Mouse (Mus musculus): ENCODE results near the gene Tnfrsf1b.

The Tnfrsf1b gene

GRCm38 (mm10) chr4:145257751-145258434 is 11.2 kb upstream of the Tnfrsf1b start:
- DNase-seq (ENCODE audit: low spot score in 2 of 2), result no peak

- no peak for DNase-seq (ENCODE audit: low spot score in 2 of 2)
These were observed 9.5 kb upstream of the Tnfrsf1b start for GRCm38 (mm10) chr4:145256144-145256543.

- DNase-seq (ENCODE audit: low spot score in 2 of 2), result no peak
These were observed 7.7 kb upstream of the Tnfrsf1b start for GRCm38 (mm10) chr4:145254418-145254817.

GRCm38 (mm10) chr4:145252611-145253010 is 5.9 kb upstream of the Tnfrsf1b start:
- no peak for DNase-seq (ENCODE audit: low spot score in 2 of 2)

GRCm38 (mm10) chr4:145251546-145251945 is 4.9 kb upstream of the Tnfrsf1b start:
- no peak for DNase-seq (ENCODE audit: low spot score in 2 of 2)

GRCm38 (mm10) chr4:145250002-145250401 is 3.3 kb upstream of the Tnfrsf1b start:
- DNase-seq (ENCODE audit: low spot score in 2 of 2), result no peak

- no peak for DNase-seq (ENCODE audit: low spot score in 2 of 2)
These were observed 886 bp upstream of the Tnfrsf1b start for GRCm38 (mm10) chr4:145247556-145247955.

GRCm38 (mm10) chr4:145245581-145245980 is 1.1 kb downstream of the Tnfrsf1b start:
- DNase-seq (ENCODE audit: low spot score in 2 of 2), result no peak

GRCm38 (mm10) chr4:145244676-145245075 is 2.0 kb downstream of the Tnfrsf1b start:
- no peak for DNase-seq (ENCODE audit: low spot score in 2 of 2)

- DNase-seq (ENCODE audit: low spot score in 2 of 2), result no peak
These were observed 3.8 kb downstream of the Tnfrsf1b start for GRCm38 (mm10) chr4:145242719-145243350.

- DNase-seq (ENCODE audit: low spot score in 2 of 2), result no peak
These were observed 5.9 kb downstream of the Tnfrsf1b start for GRCm38 (mm10) chr4:145240723-145241231.

- DNase-seq (ENCODE audit: low spot score in 2 of 2), result peak; percentile 42 to 69
These were observed 7.4 kb downstream of the Tnfrsf1b start for GRCm38 (mm10) chr4:145239049-145239830.

- no peak for DNase-seq (ENCODE audit: low spot score in 2 of 2)
These were observed 10.6 kb downstream of the Tnfrsf1b start for GRCm38 (mm10) chr4:145236027-145236426.

- DNase-seq (ENCODE audit: low spot score in 2 of 2), result no peak
These were observed 13.0 kb downstream of the Tnfrsf1b start for GRCm38 (mm10) chr4:145233487-145234228.

GRCm38 (mm10) chr4:145231732-145232131 is 14.9 kb downstream of the Tnfrsf1b start:
- no peak for DNase-seq (ENCODE audit: low spot score in 2 of 2)

GRCm38 (mm10) chr4:145230647-145231046 is 16.0 kb downstream of the Tnfrsf1b start:
- DNase-seq (ENCODE audit: low spot score in 2 of 2), result no peak

- DNase-seq (ENCODE audit: low spot score in 2 of 2), result no peak
These were observed 17.0 kb downstream of the Tnfrsf1b start for GRCm38 (mm10) chr4:145229524-145230163.

GRCm38 (mm10) chr4:145229051-145229450 is 17.6 kb downstream of the Tnfrsf1b start:
- no peak for DNase-seq (ENCODE audit: low spot score in 2 of 2)

- no peak for DNase-seq (ENCODE audit: low spot score in 2 of 2)
These were observed 22.1 kb downstream of the Tnfrsf1b start for GRCm38 (mm10) chr4:145224613-145225012.

- no peak for DNase-seq (ENCODE audit: low spot score in 2 of 2)
These were observed 24.6 kb downstream of the Tnfrsf1b start for GRCm38 (mm10) chr4:145222064-145222463.

GRCm38 (mm10) chr4:145221379-145221778 is 25.3 kb downstream of the Tnfrsf1b start:
- DNase-seq (ENCODE audit: low spot score in 2 of 2), result no peak

Data from cerebellum, postnatal 4 days (tissue).